Mouse (Mus musculus) urinary bladder, postnatal 36 days (tissue): ENCODE measurements around the gene Extl1.
"Not testable (repeated sequence)": the region's sequence is repeated elsewhere in the genome, so short reads cannot be mapped to it uniquely, and the experiment has no call there.

Source experiments
- DNase-seq, 2 experiments: peaks; one replicate each; pipeline ENCODE4 v3.0.0; 2022; ENCODE audit warnings: low spot score in 2 of 2, mixed read lengths in 1 of 2

The Extl1 gene

GRCm38 (mm10) chr4:134383750-134384149 lies at the start of gene Extl1:
Gene Extl1, minus strand, starts transcription at chr4:134383850.
- not testable (repeated sequence) for DNase-seq

GRCm38 (mm10) chr4:134432686-134433360 lies 49.2 kb upstream of the Extl1 start:
- no peak for DNase-seq

- no peak for DNase-seq
Measured at GRCm38 (mm10) chr4:134430381-134431004, 46.8 kb upstream of the Extl1 start.

- no peak for DNase-seq
Measured at GRCm38 (mm10) chr4:134425088-134425487, 41.4 kb upstream of the Extl1 start.

- DNase-seq = no peak
Measured at GRCm38 (mm10) chr4:134423949-134424348, 40.3 kb upstream of the Extl1 start.

DNA sequence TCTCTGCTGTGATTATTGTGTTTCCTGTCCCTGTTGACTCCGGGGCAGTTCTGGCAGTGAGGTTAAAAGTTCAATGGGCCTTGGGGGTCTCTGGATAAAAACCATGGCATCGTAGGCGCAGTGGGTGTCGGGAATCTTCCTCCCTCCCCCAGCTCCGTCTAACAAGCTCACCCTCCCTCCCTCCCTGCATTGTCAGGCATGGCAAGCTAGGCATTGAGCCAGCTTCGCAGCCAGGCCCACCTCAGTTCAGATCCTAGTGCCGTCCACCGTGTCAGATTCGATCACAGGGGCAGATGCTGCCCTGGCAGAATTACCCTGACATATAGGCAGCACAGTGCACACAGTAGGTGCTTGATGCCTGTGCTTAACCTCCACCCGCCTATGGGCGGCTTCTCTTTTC lies 38.3 kb upstream of the Extl1 start:
- DNase-seq = no peak

DNA sequence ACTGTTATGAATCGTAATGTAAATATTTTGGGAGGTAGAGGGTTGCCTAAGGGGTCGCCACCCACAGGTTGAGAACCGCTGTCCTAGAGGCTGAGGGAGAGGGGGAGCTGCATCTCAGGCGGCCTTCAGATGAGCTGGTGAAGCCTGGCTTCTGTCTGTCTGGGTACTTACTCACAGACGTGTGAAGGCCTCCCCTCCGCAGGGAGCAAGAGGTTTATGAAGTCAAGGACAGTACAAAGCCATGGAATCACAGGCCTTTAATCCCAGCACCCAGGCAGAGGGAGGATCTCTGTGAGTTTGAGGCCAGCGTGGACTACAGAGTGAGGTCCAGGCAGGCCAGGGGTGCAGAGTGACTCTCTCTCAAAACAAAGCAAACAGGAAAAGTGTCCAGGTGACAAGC lies 33.5 kb upstream of the Extl1 start:
- no peak for DNase-seq

- no peak for DNase-seq
Measured at GRCm38 (mm10) chr4:134416602-134417001, 33.0 kb upstream of the Extl1 start.

DNA sequence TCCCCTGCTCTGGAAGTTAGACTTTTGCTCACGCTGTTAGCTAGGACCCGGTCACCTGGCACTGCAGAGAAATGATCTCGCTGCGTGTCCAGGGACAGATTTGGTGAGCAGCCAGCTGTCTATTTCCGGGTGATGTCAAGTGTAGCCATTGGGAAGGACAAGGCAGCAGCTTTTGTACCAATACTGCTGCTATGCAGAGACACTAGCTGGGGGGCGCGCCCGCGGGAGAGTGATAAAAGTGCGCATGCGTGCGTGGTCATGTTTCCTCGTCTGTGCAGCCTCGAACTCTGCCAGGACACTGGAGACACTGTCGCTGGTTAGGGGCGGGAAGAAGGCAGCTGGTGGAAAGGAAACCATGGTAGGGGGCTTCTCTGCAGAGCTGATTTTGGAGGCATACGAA lies 32.5 kb upstream of the Extl1 start:
- DNase-seq = no peak

DNA sequence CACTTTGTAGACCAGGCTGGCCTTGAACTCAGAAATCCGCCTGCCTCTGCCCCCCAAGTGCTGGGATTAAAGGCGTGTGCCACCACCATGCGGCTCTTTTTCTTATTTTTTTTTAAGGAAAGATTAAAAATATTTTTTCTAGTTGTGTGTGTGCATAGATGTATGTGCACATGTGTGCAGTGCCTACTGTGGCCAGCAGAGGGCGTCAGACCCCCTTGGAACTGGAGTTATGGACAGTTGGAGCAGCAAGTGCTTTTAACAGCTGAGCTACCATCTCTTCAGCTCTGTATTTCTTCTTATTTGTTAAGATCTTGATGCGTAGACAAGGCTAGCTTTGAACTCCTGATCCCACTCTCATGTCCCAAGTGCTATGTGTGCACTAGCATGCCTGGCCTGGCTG lies 25.6 kb upstream of the Extl1 start:
- no peak for DNase-seq

DNA sequence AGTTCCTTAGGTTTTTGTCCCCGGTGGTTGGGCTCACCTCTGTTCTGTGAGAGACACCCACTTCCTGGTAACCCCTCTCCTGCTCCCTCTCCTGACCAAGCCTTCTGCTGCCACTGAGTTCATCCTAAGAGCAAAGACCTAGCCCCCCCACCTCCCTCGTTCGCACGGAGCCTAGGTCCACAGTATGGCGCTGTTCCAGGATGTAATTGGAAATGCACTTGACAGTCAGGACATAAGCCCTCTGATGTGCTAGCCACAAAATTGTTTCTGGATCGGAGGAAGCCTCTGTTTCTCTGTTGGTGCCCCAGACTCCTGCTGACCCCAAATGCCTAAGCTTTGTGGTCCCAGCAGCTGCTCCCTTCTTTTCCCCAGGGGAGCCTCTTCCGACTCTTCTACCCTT lies 20.1 kb upstream of the Extl1 start:
- no peak for DNase-seq

GRCm38 (mm10) chr4:134402571-134403262 lies 19.1 kb upstream of the Extl1 start:
- peak; percentile 45 to 61 for DNase-seq

DNA sequence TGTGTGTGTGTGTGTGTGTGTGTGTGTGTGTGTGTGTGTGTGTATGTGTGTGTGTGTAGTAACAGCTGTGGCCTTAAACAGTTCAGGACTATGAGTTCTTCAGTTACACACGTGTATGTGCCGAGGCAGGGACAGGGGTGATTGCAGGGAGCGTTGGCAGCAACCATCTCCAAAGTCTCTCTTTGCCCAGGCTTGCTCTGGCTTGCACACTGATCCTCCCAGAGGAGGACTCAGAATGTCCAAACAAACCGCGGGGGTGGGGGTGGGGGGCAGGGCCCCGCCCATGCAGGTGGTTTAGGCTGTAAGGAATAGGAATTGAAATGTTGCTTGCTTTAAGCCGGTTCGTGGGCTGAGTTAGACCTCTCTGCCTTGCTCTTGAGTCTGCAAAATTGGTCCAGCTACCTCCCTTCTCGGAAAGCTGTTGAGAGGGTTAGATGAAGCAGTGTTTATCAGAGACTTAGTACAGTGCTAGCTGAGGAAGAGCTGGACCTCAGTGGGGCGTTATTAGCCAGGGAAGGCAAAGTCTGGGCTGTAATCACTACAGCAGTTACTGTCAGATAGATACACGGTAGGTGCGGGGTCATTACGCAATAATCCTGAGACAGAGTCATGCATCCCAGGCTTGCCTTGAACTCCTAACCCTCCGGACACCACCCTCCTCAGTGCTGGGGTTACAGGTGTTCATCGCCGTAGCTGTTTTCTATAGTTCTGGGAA lies 18.4 kb upstream of the Extl1 start:
- peak; percentile 49 to 58 for DNase-seq

GRCm38 (mm10) chr4:134401181-134401661 lies 17.6 kb upstream of the Extl1 start:
- DNase-seq = peak; percentile 26 to 45

DNA sequence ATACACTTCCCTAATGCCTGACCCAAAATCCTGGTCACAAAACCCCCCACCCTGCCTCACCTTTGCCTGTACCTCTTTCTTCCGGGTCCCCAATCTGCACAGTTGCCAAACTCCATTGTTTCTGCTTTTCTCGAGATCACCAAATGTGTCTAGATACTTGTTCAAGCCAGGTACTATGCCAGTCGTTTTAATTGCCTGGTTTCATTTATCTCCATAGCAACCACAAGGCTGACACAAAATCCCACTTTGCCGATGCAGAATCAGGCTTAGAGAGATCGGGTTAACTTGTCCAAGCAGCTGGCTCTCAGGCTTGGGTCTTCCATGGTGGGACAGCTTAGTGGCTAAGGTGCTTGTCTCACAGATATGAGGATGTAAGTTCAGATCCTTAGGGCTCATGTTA lies 16.6 kb upstream of the Extl1 start:
- DNase-seq = no peak

DNA sequence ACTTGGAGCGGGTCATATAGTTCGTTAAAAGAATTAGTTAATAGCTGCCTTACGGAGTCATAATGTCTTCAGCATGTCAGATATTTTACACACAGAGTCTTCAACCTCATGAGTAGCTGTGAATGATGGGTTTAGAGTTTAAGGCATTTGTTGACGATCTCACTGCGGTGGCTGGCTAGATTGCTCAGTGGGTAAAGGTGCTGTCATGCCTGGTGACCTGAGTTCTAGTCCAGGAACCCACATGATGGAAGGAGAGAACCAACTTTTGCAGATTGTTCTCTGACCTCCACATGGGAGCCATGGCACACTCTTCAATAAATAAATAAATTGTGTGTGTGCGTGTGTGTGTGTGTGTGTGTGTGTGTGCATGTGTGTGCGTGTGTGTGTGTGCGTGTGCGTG lies 14.1 kb upstream of the Extl1 start:
- no peak for DNase-seq

DNA sequence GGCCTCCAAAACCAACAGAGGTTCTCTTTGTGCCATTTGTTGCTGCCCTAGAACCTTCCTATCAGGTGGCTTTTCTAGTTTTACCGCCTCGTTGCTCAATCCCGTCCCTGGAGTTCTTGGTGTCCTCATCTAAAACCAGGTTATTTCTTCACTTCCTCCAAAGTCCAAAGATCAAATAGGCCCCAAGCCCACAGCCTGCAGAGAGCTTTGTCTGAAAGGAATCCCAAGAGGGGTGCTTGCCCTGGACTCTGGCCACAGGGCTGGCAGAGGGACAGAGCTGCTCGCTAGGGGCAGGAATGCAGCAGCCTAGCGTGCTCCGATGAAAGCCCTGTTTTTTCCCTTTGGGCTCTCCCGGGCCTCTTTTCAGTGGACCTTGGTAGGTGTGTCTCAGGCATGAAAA lies 13.5 kb upstream of the Extl1 start:
- peak; percentile 53 to 83 for DNase-seq

GRCm38 (mm10) chr4:134395977-134396825 lies 12.6 kb upstream of the Extl1 start, which contains the start of gene Pafah2:
Gene Pafah2, plus strand, starts transcription at chr4:134396320.
- DNase-seq = peak; percentile 90 to 92

DNA sequence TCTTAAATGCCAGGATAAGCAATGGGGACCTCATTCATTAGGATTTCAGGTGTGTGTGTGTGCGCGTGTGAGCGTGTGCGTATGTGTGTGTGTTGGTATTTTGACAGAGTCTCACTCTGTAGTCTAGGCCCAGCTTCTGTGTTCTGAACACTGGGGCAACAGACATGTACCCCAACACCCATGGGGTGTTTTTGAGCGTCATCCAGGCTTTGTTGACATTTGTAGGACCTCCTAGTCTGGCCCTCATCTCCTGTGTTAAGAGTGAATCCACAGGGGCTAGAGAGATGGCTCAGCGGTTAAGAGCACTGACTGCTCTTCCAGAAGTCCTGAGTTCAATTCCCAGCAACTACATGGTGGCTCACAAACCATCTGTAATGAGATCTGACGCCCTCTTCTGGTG lies 11.5 kb upstream of the Extl1 start:
- no peak for DNase-seq

DNA sequence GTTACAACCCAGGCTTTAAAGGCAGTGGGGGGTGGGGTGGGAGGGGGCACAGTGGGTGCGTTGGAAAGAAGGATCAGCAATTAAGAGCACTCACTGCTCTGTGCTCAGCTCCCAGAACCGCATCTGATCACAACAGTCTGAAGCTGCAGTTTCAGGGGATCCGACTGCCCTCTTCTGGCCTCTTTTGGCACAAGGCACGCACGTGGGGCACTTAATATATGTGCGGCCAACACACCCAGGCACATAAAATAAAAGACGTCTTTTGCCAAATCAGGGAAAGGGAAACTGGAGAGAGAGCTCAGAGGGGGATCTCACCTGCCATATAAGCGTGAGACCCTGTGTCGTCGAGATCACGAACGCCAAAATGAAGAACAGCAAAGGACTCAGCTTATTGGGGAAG lies 9.4 kb upstream of the Extl1 start:
- no peak for DNase-seq

GRCm38 (mm10) chr4:134392595-134392994 lies 8.9 kb upstream of the Extl1 start:
- DNase-seq = no peak
